Mouse (Mus musculus) CD4-positive naive resting alpha-beta T cell, adult 57 days (primary cell): Measurements from ENCODE around the gene Brinp3. TPM values are rescaled to one million over a fixed set of nuclear protein-coding genes. Genes with fewer than 3 reads are reported as not detected.

Source experiments
- total RNA-seq: library from RNA; stranded (reverse); gene quantifications from one replicate; pipeline ENCODE4 v1.2.4, GENCODE M21; 2023

Gene Brinp3
- not detected for total RNA-seq

DNA sequence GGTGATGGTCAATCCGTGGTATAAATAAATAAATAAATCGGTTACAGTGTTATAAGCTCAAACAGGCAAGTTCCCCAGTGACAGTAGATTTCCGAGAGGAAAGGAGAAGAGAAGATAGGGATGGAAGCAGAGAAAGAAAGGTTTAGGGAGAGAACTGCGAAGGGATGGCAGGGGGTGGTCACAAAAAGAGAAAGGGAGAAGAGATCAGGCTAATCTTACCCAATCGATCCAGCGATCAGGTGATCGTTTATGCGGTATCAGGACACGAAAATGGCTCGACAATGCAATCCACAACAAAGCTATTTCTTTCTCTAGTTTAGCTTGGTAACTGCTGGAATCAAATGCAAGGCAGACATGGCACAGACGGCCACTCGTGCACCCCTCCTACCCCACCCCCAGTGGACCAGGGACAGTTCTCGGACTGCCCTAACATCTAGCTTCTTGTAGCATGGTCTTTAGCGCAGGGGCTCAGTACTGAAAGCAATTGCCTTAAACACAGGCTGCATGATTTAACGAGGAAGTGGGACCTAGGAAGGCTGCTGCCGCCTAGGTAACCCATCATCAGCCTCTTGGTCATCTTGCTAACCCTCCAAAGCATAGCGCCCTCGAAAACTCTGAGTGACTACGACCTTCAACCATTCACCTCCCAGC lies at the start of gene Brinp3:
Brinp3 (plus strand) TSS at position 80 of the 651 bp plus-strand sequence.

